Mouse (Mus musculus) thymus, postnatal 25 days (tissue): ENCODE results near the gene Fam173a.

ENCODE experiments used
- DNase-seq: peaks from one replicate; pipeline ENCODE4 v3.0.0; 2022

Fam173a gene

GRCm38 (mm10) chr17:25792615-25793014 is at the start of gene Fam173a:
TSS of gene Fam173a (minus strand) at chr17:25792901.
- DNase-seq = peak; percentile 86

- no peak for DNase-seq
Measured at GRCm38 (mm10) chr17:25841117-25841880, 48.6 kb upstream of the Fam173a start, which contains the start of gene Gm20683. TSS of gene Gm20683 (minus strand) at chr17:25841763.

- no peak for DNase-seq
Measured at GRCm38 (mm10) chr17:25840519-25840918, 47.8 kb upstream of the Fam173a start.

- no peak for DNase-seq
Measured at GRCm38 (mm10) chr17:25839455-25840235, 46.9 kb upstream of the Fam173a start.

GRCm38 (mm10) chr17:25838904-25839303 is 46.2 kb upstream of the Fam173a start:
- DNase-seq = no peak

- DNase-seq = no peak
Measured at GRCm38 (mm10) chr17:25837533-25837932, 44.8 kb upstream of the Fam173a start.

GRCm38 (mm10) chr17:25837076-25837410 is 44.3 kb upstream of the Fam173a start, which contains the start of gene Rhbdl1:
TSS of gene Rhbdl1 (minus strand) at chr17:25837295.
- peak; percentile 47 for DNase-seq

GRCm38 (mm10) chr17:25836397-25837075 is 43.8 kb upstream of the Fam173a start:
- DNase-seq = peak; percentile 34

- DNase-seq = no peak
Measured at GRCm38 (mm10) chr17:25835816-25836215, 43.1 kb upstream of the Fam173a start.

- no peak for DNase-seq
Measured at GRCm38 (mm10) chr17:25835301-25835700, 42.6 kb upstream of the Fam173a start.

GRCm38 (mm10) chr17:25834595-25835222 is 42.0 kb upstream of the Fam173a start:
- DNase-seq = no peak

- DNase-seq = no peak
Measured at GRCm38 (mm10) chr17:25833961-25834594, 41.4 kb upstream of the Fam173a start.

GRCm38 (mm10) chr17:25833291-25833663 is 40.6 kb upstream of the Fam173a start, which contains the start of gene Stub1:
TSS of gene Stub1 (minus strand) at chr17:25833404.
- no peak for DNase-seq

GRCm38 (mm10) chr17:25832436-25833290 is 40.0 kb upstream of the Fam173a start:
- DNase-seq = peak; percentile 97

- DNase-seq = no peak
Measured at GRCm38 (mm10) chr17:25831451-25832281, 39.0 kb upstream of the Fam173a start.

- DNase-seq = no peak
Measured at GRCm38 (mm10) chr17:25830806-25831431, 38.2 kb upstream of the Fam173a start.

GRCm38 (mm10) chr17:25830200-25830753 is 37.6 kb upstream of the Fam173a start:
- no peak for DNase-seq

- no peak for DNase-seq
Measured at GRCm38 (mm10) chr17:25829558-25830017, 36.9 kb upstream of the Fam173a start.
